Mouse (Mus musculus) lung, postnatal 14 days (tissue): ENCODE data around the gene Mybpc2.

Source experiments
- DNase-seq: peaks from one replicate; pipeline ENCODE4 v3.0.0; 2021

The Mybpc2 gene

DNA sequence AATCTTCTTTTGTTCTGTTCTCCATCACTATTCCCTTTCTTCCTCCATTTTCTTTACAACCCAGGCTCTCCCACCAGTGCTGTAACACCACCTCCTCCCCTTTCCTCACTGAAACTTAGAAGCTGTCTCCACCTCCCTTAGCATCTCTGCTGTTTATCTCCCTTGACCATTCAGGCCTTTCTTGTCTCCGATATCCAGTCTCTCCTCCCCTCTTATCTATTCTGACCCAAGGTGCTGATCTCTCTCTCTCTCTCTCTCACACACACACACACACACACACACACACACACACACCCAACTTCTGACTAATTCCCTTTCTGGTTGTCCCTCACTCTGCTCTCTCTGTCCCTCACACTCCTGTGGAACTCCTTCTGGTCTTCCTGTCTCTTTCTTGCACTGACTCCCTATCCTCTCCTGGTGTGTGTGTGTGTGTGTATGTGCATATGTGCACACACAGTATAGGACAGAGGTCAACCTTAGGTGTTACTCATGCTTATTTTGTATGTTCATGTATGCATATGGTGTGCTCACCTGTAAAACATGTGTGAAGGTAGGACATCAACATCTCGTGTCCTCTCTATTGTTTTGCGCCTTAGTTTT, 41.5 kb downstream of the Mybpc2 start:
- DNase-seq = no peak

DNA sequence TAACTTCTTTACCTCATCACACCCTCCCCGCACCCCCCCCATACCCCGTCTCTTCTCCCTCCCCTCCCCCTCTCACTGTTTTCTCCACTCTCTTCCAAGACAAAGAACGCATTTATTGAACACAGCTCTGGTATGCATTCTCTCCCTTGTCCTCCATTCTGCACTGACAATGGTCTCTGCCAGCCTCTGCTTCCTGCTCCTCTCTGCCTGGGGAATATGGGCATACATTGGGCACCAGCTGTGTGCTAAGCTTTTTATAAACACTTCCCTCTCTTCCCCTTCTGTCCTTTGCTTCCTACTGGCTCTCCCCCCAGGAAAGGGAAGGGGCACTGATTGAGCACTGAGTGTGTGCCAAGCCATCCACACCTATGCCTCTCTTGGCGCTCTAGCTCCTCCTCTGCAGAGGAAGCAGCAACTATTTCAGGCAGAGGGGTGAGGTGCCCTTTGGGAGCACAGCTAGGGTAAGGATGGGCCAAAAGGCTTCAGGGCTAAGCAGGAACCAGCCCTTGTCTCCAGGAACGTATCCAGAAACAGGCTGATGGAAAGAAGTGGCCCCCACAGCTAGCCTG, 49.3 kb downstream of the Mybpc2 start:
- no peak for DNase-seq

DNA sequence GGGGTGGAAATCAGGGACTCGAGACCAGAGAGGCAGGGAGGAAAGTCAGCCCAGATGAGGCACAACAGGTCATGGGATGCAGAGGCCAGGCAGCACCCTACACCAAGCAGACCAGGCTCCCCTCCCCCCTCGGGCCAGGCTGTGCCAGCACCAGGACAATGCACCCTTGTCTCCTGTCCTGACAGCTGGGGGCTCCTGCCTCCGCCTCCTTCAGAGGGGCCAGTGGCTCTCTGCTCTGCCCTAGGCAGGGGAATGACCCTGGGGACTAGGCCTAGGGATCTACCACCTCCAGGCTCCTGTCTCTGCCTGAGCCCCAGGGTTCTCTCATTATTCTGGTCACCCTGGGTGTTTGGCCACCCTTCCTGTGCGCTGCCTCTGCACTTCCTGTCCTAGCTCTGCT, 50.0 kb downstream of the Mybpc2 start:
- DNase-seq = no peak

DNA sequence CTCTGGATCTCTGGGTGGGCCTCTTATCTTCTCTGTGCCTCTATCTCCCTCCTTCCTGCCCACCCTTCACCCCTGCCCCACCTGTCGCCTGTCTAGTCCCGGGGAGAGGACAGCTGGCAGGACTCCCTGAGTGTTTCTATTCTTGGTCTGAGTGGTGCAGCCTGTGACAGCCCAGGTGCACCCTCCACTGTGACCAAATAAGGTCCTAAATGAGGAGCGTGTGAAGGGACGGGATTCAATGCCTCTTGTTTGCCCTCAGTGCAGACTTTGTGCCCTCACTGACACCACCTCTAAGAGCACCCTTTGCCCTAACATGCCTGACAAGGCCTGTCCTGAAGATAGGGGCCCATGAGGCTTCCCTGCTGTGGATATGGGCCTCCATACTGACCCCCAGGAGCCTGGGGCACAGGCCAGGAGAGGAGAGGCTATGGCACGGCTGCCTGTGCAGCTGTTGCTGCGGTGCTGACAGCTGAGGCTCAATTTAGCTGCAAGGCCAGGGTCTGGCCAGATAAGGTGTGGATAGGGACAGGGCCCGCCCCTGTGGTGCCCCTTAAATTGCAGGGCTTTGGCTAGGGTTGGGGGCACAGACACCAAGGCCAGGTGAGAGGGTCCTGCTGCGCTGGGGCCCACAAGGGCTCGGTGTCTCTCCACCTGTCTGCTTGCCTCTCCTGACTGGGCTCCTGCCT, 51.4 kb downstream of the Mybpc2 start:
- no peak for DNase-seq

DNA sequence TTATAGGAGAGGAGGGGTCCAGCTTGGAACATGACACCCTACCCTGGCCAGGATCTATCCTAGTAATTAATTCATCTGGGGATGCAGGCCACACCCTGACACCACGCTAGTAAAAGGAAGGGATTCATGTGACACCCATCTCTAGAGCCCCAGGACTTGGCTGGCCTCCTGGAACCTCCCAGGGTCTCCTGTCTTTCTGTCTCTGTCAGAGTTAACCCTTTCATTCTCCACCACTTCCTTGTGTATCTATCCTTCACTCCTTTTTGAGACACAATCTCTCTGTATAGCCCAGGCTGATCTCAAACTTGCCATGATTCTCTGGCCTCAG, 51.9 kb downstream of the Mybpc2 start:
- DNase-seq = no peak

DNA sequence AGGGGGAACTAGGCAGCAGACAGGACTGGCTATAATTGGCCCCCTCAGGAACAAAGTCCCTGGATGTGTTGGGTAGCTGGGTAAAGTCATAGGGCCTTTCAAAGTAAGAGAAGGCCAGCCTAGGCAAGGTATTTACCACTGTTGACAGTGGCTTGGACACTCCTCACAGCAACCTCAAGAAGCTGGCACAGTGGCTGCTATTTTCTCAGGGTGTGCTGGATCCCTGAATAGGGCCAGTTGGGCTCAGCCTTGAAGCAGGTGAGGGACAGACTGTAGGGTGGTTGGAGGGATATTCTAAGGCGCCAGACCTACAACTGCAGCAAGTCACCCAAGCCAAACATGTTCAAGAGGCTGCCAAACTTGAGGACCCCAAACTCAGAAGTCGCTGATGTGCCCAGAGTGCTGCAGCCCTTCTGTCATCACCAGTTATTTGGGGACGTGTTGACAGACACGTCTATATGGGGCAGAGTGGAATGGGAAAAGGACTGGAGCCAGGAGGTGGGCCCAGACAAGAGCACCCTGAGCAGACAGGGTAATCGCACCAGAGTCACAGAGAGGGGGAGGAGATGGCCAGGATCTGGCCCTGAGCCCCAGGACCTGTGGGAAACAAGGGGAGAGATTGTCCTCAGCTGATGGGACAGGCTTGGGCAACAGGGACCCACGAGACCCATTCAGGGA, 52.4 kb downstream of the Mybpc2 start:
- peak; percentile 41 for DNase-seq

DNA sequence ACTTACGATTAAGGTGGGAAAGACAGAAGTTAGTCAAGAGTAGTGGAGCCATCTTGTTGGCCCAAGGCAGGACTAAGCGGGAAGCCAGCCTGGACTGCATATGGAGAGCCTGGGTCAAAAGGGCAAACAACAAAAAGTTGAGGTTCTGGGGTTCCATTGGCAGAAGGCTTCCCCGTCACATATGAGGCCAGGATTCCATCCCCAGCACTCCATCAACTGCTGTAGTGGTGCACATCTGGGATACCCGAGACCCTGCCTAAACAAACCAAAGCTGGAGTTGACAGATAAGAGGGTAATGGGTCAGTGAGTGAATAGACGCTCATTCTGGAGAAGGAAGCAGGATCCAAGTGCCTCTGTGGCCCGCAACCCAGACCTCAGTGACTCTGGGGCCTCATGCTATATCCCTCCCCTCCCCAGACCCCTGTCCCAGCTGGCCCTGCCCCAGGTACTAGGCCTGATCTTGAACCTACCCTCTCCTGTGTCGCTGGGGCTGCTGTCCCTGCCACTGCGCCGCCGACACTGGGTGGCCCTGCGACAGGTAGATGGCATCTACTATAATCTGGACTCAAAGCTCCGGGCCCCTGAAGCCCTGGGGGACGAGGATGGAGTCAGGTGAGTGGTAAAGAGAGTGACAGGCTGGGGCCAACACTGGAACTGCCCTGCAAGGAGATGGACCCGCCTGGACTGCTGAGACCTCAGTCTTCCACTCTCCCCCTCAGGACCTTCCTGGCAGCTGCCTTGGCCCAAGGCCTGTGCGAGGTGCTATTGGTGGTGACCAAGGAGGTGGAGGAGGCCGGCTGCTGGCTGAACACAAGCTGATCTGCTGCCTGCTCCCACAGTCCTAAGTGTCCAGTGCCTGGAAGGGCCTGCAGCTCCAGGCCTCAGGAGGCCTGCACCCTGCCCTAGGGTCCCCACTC, 53.5 kb downstream of the Mybpc2 start:
- no peak for DNase-seq

DNA sequence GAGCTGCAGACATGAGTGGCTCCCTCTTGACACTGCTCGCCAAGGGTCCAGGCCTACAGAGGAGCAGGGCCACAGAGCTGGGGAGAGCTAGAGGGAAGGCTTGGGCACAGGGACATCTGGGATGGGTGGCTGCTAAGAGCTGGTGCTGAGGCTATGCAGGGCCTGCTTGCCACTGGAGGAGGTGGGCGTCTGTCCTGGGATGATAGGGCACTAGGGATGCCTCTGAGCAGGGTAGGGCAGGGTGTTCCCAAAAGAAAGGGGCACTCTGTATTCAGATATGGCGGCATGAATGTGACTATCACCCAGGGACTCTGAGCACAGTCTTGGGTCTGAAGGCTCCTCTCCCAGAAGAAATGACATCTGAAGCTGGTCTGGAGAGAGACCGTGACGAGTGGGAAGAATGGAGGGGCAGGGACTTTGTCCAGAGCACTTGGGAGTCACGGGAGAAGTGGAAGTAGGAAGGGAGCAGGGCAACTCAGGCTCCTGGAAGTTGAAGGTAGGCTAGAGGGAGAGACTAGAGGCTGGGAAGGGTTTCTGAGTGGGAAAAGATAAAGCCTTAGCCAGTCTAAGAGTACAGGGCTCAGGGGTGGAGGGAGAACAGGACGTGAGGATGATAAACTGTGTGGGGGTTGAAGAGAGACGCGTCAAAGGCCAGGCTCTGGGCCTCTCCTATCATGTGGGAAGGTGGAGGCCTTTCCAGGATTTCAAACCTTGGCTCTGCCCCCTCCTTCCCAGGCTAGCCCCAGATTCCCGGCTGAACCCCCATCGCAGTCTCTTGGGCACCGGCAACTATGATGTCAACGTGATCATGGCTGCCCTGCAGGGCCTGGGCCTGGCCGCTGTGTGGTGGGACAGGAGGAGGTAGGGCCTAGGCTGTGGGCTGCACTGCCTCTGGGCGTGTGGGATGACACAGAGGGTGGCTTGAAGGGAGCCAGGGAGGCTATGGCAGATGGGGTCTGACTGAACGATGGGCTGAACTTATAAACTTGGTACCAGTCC, 54.5 kb downstream of the Mybpc2 start:
- no peak for DNase-seq

DNA sequence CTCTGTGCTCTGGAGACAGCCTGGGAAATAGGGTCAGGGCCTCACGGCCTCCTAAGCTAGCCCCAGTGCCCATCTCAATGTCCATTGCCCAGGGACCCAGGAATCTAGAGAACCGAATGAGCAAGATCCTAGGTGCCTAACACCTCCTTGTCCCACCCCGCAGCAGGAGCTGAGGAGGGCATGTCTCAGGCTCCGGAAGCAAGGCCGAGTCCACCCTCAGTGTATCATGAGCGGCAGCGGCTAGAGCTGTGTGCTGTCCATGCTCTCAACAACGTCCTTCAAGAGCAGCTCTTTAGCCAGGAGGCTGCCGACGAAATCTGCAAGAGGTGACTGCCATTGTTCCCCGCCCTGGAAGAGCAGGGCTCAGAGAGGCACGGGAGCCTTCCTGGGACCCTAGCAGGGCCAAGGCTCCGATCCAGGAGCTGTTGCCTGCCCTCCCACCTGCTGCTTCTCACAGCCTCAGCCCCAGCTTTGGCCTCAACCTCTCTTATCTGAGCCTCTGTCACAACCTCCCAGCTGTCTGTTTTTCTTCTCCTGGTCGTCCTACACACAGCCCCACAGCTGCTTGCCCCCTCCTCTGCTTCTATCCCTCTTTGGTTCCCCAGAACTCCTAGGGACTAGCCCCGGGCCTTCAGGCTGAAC, 55.7 kb downstream of the Mybpc2 start:
- DNase-seq = no peak

DNA sequence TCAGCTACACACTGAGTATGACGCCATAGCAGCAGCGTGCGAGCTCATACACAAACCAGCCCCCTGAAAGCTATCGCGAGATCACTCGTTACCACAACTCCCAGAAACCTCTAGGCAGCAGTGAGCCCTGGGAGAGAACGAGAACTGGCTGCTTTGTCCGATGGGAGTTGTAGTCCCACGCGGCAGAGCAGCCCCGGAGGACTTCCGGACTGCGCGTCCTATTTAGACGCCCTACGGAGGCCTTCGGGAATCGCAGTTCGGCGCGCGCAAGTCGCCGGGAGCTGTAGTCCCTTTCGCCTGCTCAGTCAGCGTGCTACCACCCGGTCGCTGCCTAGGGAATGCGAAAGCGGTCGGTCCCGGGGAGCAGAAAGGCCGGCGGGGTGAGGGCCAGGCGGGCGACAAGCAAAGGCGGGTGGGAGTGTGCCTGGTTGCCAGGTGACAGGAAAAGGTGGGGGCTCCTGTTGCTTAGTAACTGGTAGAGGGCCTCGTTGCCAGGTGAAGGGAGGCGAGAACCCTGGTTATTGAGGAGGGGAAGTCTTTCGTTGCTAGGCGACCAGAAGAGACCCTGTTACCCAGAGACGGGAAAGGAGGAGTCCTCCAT, 56.5 kb downstream of the Mybpc2 start, which contains the start of gene Josd2:
Gene Josd2 (plus strand): TSS at position 170 of the 601 bp plus-strand sequence.
- DNase-seq = peak; percentile 91

DNA sequence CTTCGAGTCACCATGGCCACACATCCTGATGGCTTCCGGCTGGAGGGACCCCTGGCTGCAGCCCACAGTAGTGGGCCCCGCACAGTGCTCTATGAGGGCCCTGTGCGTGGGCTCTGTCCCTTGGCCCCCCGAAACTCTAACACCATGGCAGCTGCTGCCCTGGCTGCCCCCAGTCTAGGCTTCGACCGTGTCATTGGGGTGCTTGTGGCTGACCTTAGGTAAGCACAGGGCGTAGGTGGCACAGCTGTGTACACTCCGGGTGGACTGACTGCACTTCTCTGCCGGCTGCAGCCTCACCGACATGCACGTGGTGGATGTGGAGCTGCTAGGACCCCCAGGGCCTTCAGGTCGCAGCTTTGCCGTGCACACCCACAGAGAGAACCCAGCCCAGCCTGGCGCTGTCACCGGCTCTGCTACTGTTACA, 57.6 kb downstream of the Mybpc2 start:
- no peak for DNase-seq

DNA sequence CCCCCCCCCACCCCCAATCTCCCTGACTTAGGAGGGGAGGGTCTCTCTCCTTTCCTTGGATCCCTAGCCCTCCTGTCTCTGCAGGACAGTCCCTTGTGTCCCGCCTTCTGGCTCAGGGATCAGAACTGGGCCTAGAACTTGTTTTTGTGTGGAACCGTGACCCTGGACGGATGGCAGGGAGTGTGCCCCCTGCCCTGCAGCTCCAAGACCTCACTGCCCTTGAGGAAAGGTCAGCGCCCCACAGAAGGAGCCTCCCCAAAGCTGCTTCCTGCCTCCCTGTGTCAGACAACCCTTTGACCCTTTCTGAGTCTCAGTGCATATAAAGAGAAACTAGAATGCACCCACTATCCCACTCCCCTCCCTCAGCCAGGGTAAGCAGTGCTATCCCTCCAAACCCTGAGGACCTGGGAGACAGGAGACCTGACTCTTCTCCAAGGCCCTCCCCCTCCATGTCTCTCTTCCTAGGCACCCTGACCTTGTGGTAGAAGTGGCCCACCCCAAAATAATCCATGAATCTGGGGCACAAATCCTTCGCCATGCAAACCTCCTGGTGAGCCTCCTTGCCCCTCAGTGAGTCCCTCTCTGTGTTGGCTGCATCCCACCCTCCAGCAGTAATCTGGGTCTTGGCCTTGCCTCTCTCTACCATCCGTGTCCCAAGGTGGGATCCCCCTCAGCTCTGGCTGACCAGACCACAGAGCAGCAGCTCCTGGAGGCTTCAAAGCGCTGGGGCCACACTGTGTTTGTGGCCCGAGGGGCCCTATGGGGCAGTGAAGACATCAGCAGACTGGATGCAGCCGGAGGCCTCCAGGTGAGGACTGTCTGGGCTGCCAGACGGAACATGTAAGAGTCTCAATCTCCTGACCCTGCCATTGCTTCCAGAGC, 58.2 kb downstream of the Mybpc2 start:
- no peak for DNase-seq

DNA sequence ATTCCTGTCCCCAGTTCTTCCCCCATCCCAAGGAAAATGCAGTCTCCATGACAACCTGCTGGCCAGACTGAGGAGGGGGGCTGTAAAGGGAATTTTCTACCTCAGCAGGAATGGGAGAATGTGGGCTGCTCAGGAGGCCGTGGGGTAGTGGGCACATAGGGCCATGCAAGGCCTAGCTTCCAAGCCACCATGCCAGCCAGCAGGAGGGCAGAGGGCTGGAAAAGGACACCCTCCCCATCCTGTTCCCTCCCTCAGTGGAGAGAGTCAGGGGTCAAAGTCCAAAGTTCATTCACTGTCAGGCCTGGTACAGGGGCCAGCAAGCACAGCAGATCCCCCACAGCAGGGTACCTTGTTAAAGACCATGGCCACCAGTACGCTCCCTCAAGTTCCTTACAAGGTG, 59.3 kb downstream of the Mybpc2 start, which contains the start of gene Aspdh:
Gene Aspdh (plus strand): TSS at position 281 of the 400 bp plus-strand sequence.
- no peak for DNase-seq

DNA sequence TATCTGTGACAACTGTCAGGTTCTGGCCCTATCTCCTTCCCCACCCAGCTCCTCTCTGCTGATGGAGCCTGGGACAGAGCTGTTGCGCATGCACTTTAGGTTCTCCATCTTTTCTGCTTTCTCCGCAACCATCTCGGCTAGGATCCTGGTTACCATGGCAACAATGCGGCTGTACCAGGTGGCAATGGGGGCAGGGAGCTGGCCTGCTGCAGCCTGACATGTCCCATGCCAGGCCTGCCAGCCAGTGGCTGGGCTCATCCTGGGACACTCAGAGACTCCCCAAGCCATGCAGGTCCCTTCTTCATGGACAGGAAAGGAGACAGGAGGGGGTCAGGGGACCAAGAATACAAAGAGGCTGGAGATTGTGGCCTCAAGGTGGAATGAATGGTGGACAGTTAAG, 59.9 kb downstream of the Mybpc2 start:
- no peak for DNase-seq

DNA sequence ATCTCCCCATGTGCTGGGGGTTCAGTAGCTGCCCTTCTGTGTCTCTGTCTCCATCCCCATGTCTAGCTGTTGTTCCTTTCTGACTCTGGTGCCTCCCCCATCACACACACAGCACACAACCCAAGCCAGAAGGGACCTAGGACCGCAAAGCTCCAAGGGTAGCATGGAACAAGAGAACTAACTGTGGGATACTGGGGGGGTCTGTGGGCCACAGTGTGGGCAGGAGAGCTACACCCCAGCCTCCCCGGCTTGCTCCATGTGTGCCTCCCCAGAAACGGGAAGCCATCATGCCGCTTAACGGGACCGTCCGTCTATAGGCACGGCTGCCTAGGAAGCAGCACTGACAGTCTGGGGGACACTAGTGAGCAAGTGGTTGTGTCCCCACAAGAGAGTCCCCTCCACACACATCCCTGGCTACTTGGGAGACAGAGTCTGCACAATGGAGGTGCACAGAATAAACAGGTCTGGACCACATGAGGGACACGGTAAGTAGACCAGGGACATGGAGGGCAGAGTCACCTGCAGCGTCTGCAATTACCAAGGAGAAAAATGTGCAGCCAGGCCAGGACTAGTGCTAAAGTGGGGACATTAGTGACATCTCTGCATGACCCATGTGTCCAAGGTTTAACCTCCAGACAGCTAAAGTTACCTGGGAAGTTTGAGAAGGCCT, 60.8 kb downstream of the Mybpc2 start:
- DNase-seq = no peak

DNA sequence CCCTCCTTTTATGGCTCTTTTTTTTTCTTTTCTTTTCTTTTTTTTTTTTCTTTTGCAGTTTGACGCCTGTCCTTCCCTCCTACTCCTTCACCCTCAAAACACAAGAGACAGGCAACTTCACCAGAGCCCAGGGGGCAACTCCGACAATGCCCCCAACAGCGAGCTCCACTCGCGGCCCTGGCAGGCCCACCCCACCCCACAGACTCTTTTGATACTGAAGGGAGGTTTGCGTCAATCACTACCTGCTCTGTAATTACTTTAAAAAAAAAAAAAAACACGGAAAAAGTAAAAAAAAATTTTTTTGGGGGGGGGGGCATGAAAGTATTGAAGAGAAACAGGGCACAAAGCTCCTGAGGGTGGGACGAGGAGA, 61.4 kb downstream of the Mybpc2 start:
- no peak for DNase-seq

DNA sequence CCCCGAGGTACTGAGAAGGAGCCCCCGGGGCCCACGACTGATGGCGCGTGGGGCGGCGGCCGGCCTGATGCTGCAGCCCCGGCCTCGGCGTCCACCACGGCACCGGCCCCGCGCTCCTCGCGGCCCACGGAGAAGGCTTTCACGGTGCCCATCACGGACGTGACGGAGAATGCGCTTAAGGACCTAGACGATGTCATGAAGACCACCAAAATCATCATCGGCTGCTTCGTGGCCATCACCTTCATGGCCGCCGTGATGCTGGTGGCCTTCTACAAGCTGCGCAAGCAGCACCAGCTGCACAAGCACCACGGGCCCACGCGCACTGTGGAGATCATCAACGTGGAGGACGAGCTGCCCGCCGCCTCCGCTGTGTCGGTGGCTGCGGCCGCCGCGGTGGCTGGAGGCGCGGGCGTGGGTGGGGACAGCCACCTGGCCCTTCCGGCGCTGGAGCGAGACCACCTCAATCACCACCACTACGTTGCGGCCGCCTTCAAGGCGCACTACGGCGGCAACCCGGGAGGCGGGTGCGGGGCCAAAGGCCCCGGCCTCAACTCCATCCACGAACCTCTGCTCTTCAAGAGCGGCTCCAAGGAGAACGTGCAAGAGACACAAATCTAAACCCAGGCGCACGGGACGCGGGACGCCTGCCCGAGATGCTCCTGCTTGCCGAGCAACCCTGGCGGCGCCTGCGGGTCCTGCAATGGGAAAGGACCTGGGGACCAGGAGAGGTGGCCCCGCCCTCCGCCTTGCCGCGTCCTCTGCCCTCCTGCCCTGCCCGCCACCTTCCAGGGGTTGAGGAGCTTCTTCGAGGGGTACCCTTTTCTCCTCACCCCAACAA, 62.0 kb downstream of the Mybpc2 start:
- no peak for DNase-seq
